Mouse (Mus musculus): ENCODE results near the gene Peg3. TPM values are rescaled to one million over a fixed set of nuclear protein-coding genes. Genes with fewer than 3 reads are reported as not detected.

The Peg3 gene
- polyA plus RNA-seq, 1 experiment = not detected

DNA sequence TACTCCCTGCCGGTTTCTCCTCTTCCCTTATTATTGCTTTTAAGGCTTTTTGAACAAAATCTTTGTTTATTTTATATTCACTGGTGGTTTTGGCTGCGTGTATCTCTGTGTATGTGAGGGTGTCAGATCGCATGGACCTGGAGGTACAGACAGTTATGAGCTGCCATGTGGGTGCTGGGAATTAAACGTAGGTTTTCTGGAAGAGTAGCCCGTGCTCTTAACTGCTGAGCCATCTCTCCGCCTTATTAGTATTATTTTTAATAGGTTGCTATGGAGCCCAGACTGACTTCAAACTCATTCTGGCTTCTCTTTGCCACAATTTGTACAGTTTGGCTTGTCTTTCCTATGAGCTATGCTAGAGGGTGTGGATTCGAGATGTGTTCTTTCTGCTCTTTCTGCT is 66.8 kb downstream of the Peg3 start:
- Histone ChIP-seq H3K27me3 (replicated peaks) (no peaks in the 10 kb centered on the region), H3K4me1 (no peaks in the 10 kb centered on the region), H3K36me3 (replicated peaks; ENCODE audit: low read length) (no peaks in the 10 kb centered on the region), H3K4me3 (replicated peaks) (no peak overlapping the region), H3K9me3 (peaks cover 21% of the 10 kb centered on the region; the same call in 1 of the 2 replicates)
- TF ChIP-seq FLI1 (IDR thresholded peaks at IDR 0.05; ENCODE audit: low read length) (no peak), GATA1 (IDR thresholded peaks at IDR 0.05; ENCODE audit: borderline replicate concordance, low read length) (no peak)

DNA sequence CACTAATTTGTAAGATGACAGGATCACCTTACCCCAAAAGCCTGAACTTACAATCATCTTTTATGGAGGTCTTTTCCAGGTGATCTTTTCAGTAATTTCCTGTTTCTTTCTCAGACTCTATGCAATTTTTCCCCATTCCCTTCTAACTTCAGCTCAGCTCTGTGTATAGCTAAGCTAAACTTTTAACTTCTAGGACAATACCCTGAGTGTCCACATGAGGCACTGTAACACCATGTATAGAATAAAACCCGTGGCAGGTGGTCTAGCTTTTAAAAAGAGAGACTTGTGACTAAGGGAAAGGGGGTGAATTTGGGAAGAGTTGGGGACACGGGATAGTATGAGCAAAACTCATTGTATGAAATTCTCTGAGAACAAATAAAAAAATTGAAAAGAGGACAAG is 70.6 kb downstream of the Peg3 start:
- TF ChIP-seq FLI1 (IDR thresholded peaks at IDR 0.05; ENCODE audit: low read length) (no peak), GATA1 (IDR thresholded peaks at IDR 0.05; ENCODE audit: borderline replicate concordance, low read length) (no peak)
- Histone ChIP-seq H3K36me3 (replicated peaks; ENCODE audit: low read length) (no peaks in the 10 kb centered on the region), H3K27me3 (replicated peaks) (no peaks in the 10 kb centered on the region), H3K4me1 (no peaks in the 10 kb centered on the region), H3K4me3 (replicated peaks) (no peak overlapping the region), H3K9me3 (peaks cover 12% of the 10 kb centered on the region; the same call in 1 of the 2 replicates)

DNA sequence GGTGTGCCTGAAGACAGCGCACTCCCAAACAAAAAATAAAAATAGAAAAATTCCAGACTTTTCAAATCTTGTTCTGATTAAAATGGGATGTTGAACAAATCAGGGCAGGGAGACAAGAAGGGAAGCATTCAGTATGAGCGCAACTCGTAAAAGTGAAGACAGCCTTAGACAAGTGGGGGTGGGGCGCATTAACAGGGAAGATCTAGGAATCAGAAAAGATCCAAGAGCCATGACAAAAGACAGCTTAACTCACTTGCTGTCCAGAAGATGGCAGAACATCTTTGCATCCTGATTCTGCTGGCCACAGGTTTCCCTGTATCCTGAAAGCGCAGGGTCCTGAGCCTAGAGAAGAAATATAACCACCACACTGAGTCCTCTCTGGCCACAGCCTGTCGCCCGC is 71.6 kb downstream of the Peg3 start:
- Histone ChIP-seq H3K9me3 (peaks cover 11% of the 10 kb centered on the region; the same call in 1 of the 2 replicates), H3K4me1 (no peaks in the 10 kb centered on the region), H3K4me3 (replicated peaks) (no peak overlapping the region), H3K27me3 (replicated peaks) (no peaks in the 10 kb centered on the region), H3K36me3 (replicated peaks; ENCODE audit: low read length) (no peaks in the 10 kb centered on the region)
- no peak for TF ChIP-seq GATA1 (IDR thresholded peaks at IDR 0.05; ENCODE audit: borderline replicate concordance, low read length)
- no peak for TF ChIP-seq FLI1 (IDR thresholded peaks at IDR 0.05; ENCODE audit: low read length)

Other genes starting within 250 kb of the Peg3 start
- gene Olfr5, start 243.5 kb downstream of the Peg3 start, polyA plus RNA-seq (2012; ENCODE audit: insufficient read depth, low replicate concordance) = not detected in 2 replicates
- not detected in 2 replicates for gene Olfr1347, start 230.7 kb downstream of the Peg3 start, polyA plus RNA-seq (2012; ENCODE audit: insufficient read depth, low replicate concordance)
- gene Olfr1348, start 221.7 kb downstream of the Peg3 start, polyA plus RNA-seq (2012; ENCODE audit: insufficient read depth, low replicate concordance) = not detected in 2 replicates
- gene Olfr1349, start 207.5 kb downstream of the Peg3 start, polyA plus RNA-seq (2012; ENCODE audit: insufficient read depth, low replicate concordance) = 0.07 TPM in 1 of 2 replicates, not detected in the other
- gene Olfr1350, start 165.6 kb downstream of the Peg3 start, polyA plus RNA-seq (2012; ENCODE audit: insufficient read depth, low replicate concordance) = not detected in 2 replicates
- gene Zim1, start 34.0 kb downstream of the Peg3 start, polyA plus RNA-seq (2012; ENCODE audit: insufficient read depth, low replicate concordance) = not detected in 2 replicates
- 0.46 TPM in 1 of 2 replicates, not detected in the other for gene Usp29, start 147 bp upstream of the Peg3 start, polyA plus RNA-seq (2012; ENCODE audit: insufficient read depth, low replicate concordance)

All from megakaryocyte, embryonic 14.5 days (primary cell).